Mouse (Mus musculus) gastrocnemius, adult 2 months (tissue): Measurements from ENCODE around the gene Fam118b. TPM values are rescaled to one million over a fixed set of nuclear protein-coding genes. Genes with fewer than 3 reads are reported as not detected.
A peak's percentile ranks its signal among the peaks of the same experiment; 100 is the strongest.

Experiments
- DNase-seq: peaks from one replicate; pipeline ENCODE4 v3.0.0; 2022
- H3K27ac ChIP-seq: fragments of 200-600 bp; 2 replicates; pipeline ENCODE4 v1.8.1; 2022; ENCODE audit warnings: mild to moderate bottlenecking
- H3K4me3 ChIP-seq: fragments of 200-600 bp; 2 replicates; pipeline ENCODE4 v1.8.1; 2022; ENCODE audit warnings: mild to moderate bottlenecking, moderate library complexity
- CTCF ChIP-seq: fragments of 200-600 bp; IDR thresholded peaks from 2 replicates; pipeline ENCODE4 v1.8.1; 2022; ENCODE audit warnings: antibody characterized with exemption, mild to moderate bottlenecking, moderate library complexity
- intact Hi-C: fragments of 180-260 bp; cut with DNase I; formaldehyde crosslinking; loops from one replicate; pipeline ENCODE4 v1.15.1; 2025
- long read RNA-seq, 2 experiments: library from polyadenylated mRNA; stranded (forward); transcript quantifications; one replicate each; pipeline ENCODE4 v2.0.0; 2021
- total RNA-seq, 2 experiments: library from RNA; stranded (reverse); gene quantifications; 2 replicates each; pipeline ENCODE4 v1.2.3; 2021

Fam118b gene
- 10 to 100 TPM; 24.3 to 29.8 TPM for total RNA-seq
- long read RNA-seq, experiment 1, partial matches to known transcripts, result 0 of 22 reads
- long read RNA-seq, experiment 1, other reads (novel, unspliced or antisense), result 18 of 22 reads
- long read RNA-seq, experiment 2, partial matches to known transcripts, result 1 of 14 reads
- long read RNA-seq, experiment 2, other reads (novel, unspliced or antisense), result 11 of 14 reads

DNA sequence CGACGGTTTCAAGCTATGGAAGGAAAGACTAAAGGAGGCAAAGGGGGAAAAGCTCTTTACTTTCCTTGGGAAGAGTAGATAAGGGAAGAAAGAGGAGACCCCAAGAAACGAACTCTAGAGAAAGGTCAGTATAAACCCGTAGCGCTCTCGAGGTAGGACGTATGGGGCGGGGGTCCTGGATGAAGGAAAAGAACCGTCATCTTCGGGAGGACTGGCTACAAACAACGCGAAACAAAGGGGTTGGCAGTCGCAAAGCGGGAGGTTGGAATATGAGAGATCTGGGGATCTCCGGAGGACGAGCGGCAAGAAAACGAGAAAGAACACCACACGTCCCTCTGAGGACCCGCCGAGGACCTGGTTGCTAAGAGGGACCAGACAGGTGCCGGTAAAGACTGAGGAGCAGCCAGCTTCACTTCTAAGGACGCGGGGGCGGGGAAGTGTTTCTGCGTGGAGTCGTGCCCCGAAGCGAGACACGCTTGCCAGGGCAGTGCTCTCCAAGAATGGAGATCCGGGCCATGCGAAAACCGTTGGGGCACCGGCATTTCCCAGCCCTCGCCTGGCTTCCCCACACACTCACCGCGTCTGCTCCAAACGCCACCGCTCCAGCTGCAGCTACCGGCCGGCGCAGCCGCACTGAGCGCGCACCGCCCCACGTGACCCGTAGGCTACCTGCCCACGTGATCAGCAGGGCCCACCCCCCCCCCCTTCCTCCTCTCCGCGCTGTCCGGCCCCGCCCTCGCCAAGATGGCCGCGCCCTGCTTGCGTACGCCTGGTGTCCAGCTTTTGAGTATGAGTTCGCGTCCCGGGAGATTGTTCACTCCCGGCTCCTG lies at the start of gene Fam118b, which contains the start of gene Rpusd4:
Fam118b (minus strand) TSS at position 660 of the 830 bp plus-strand sequence.
Rpusd4 (plus strand) TSS at position 720 of the 830 bp plus-strand sequence.
- intact Hi-C loops, result loop anchor here (5.0 kb wide), 2 partner anchors 55 to 150 kb away; partner anchors contain the start of genes Foxred1 and St3gal4
- DNase-seq, result peak; percentile 96
- Histone ChIP-seq H3K4me3 (peak within 1 kb of the TSS; percentile 74), H3K27ac (peak within 1 kb of the TSS; percentile 87)
- no peak for TF ChIP-seq CTCF

DNA sequence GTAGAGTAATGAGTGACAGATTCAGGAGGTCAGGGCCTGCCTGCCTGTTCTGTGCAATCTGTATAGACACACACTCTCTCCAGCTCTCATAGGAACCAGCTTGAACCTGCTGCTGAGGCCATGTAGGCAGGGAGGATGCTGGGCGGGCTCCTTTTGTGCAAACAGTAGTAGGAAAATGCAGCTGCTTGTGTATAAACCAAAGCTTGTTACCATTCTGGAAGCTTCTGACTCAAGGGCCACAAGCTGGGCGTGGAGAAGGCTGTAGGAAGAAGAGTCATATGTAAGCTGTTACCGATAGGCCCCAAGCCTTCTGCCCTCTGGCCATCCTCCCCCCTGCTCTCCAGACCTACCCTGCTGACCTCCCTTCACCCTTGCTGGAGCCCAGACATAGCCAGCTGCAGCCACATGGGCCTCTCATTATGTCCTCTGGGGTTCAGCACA lies 49.2 kb upstream of the Fam118b start:
- Histone ChIP-seq H3K27ac (no peak overlapping the region), H3K4me3 (no peak overlapping the region)
- no peak for DNase-seq
- no peak for TF ChIP-seq CTCF
- intact Hi-C loops, result no loop called here

DNA sequence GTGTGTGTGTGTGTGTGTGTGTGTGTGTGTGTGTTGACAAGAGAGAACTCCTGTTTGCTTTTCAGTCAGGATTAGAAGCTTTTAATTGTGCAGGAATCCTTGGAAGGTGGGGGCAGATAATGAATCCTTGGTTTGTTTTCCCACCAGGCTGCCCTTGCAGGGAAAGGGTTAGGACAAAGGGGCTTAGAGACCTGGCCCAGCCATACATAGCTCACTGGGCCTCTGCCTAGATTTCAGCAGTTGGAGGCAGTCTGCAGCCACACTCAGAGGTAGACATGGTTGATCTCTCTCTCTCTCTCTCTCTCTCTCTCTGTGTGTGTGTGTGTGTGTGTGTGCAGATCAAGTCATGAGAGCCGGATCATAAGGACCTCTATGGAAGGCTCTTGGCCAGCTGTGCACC lies 46.6 kb upstream of the Fam118b start:
- H3K4me3 ChIP-seq, result no peak overlapping the region
- no peak for TF ChIP-seq CTCF
- no peak overlapping the region for H3K27ac ChIP-seq
- intact Hi-C loops, result no loop called here
- no peak for DNase-seq

DNA sequence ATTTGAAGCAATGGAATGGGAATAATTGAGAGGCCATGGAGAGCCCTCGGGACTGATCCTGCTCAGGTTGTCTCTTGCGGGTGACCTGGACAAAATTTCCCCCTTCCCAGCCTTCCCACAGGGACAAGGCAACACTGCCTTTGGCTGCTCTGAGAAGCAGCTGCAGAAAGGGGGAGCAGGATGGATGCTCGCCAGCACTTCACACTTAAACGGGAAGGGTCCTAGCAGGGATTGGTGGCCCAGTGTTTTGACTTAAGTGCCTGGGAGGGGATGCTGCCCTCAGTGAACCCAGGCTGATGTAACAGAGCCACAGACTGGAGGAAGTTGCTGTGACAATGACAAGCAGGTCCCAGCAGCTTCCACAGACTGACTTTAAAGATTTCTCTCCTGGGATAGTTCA lies 46.0 kb upstream of the Fam118b start:
- Histone ChIP-seq H3K27ac (no peak overlapping the region), H3K4me3 (no peak overlapping the region)
- TF ChIP-seq CTCF, result no peak
- intact Hi-C loops, result no loop called here
- DNase-seq, result no peak

DNA sequence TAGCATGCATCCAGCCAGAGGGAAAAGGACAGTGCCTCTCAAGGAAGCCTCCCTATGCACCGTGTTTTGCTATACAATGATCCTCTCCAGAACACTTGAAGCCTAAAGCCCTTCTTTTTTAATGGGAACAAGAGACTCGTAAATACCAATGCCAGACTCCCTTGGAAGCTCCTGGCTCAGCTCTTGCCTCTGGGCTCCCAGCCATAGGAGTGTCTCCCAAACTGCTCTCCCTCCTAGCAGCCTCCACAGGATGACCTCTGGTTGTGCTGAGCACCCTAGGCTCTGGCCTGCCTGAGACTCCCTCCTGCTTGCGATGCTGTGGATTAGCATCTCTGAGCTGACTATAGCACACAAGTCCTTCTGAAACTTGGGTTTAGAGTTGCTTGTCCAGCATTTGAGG lies 44.9 kb upstream of the Fam118b start:
- Histone ChIP-seq H3K4me3 (no peak overlapping the region), H3K27ac (peak overlapping the region; percentile 51)
- intact Hi-C loops, result no loop called here
- no peak for TF ChIP-seq CTCF
- DNase-seq, result peak; percentile 78

DNA sequence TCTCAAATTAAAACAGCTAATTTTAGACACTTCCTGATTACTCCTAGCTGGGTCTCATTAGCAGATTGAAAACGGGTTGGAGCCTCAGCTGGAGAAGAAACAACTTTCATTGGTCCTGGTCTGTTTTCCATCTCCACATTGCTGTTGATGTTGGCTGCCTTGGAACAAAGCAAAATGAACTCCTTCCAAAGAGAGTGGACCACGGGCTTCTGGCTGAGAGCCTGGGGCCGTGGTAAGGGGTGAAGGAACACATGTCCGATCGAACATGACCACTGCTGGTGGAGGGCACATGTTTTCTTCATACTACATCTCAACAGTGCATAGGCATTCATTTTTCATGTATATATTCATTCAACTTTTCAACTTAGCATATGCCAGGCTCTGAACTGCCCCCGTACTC lies 42.8 kb upstream of the Fam118b start:
- no peak for DNase-seq
- no peak for TF ChIP-seq CTCF
- H3K4me3 ChIP-seq, result no peak overlapping the region
- H3K27ac ChIP-seq, result no peak overlapping the region
- intact Hi-C loops, result no loop called here

DNA sequence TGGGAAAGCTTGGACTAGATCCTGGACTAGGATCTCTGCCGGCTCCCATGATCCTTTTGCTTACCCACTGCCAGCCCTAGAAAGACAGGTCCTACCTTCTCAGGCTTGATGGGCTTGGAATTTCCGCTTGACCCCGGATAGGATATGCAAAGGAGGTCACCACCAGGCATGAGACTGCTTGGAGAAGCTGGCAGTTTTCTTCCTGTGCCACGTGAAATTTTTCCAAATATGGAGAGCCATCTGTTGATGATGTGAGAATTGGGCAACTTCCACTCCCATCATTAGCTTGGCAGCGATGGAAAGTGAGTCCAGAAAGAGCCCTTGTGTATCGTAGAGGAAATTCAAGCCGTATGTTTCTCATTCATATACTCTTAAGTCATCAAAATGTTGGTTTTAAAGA lies 39.9 kb upstream of the Fam118b start:
- DNase-seq, result no peak
- intact Hi-C loops, result no loop called here
- Histone ChIP-seq H3K4me3 (no peak overlapping the region), H3K27ac (no peak overlapping the region)
- no peak for TF ChIP-seq CTCF

DNA sequence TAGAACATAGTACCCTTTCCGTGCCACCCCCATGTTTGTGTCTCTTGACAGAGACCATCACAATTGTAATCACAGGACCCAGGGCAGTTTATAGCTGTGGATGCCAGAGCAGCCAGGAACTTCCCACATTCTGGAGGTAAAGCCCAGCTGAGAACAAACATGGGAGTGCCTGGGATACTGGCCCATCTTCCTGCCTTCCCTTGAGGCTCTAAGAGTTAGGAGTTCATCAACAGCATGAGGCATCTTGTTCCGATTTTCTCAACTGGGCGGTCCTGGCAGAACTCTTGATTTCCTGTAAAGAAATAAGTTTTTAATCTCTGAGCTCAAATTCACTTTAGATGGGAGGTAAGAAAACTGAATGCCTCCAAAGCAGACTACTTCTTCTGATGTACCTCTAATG lies 34.6 kb upstream of the Fam118b start:
- Histone ChIP-seq H3K27ac (no peak overlapping the region), H3K4me3 (no peak overlapping the region)
- TF ChIP-seq CTCF, result no peak
- peak; percentile 56 for DNase-seq
- intact Hi-C loops, result no loop called here

DNA sequence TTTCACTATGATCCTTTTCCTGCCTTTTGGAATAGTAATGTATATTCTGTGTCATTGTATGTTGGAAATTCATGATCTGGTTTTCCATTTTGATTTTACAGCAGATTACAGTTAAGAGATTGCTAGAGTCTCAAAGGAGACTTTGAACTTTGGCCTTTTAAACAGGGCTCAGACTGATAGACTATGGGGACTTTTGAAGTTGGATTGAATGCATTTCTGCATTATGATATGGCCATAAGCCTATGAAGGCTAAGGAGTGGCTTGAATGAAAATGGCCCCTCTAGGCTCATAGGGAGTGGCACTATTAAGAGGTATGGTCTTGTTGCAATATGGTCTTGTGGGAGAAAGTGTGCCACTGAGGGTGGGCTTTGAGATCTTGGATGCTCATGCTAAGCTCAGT lies 30.2 kb upstream of the Fam118b start:
- no peak for TF ChIP-seq CTCF
- Histone ChIP-seq H3K27ac (no peak overlapping the region), H3K4me3 (no peak overlapping the region)
- intact Hi-C loops, result no loop called here
- DNase-seq, result no peak

DNA sequence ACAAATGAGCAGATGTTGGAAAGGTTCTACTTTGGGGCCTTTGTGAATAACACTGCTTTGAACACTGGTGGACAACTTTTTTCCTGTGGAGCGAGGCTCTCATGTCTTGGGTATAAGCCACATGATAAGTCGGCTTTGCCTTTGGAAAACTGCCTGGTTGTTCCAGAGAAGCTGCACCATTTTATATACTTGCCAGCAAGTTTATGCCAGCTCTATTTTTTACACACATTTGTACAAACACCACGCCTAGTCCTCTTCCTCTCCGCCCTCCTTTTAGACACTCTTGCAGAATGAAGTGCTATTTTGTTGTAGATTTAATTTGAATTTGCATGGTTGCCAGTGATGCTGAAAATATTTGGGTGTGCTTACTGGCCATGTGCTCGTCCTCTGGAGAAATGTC lies 25.9 kb upstream of the Fam118b start:
- DNase-seq, result peak; percentile 29
- intact Hi-C loops, result no loop called here
- peak overlapping the region; percentile 52; the same call in 1 of the 2 replicates for H3K27ac ChIP-seq

DNA sequence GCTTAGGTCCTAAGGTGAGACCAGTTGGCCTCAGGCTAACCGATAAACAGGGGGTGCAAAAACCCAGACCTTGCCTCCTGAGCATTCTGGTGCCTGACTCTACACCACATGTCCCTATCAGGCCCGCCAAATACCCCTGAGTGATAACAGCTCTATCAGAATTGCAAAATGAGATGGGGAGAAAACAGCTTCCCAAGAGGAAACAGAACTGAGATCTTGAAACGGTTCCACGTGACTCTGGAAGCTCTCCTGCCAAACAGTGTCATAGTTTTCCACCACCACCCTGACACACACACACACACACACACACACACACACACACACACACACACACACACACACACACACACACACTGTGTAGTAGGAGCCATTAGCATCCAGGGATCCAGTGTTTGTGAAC lies 23.3 kb upstream of the Fam118b start:
- no peak for TF ChIP-seq CTCF
- Histone ChIP-seq H3K27ac (no peak overlapping the region), H3K4me3 (no peak overlapping the region)
- intact Hi-C loops, result no loop called here
- no peak for DNase-seq

More for the DNA sequence above, 25.9 kb upstream of the Fam118b start:
- TF ChIP-seq CTCF, result no peak
- H3K4me3 ChIP-seq, result no peak overlapping the region

DNA sequence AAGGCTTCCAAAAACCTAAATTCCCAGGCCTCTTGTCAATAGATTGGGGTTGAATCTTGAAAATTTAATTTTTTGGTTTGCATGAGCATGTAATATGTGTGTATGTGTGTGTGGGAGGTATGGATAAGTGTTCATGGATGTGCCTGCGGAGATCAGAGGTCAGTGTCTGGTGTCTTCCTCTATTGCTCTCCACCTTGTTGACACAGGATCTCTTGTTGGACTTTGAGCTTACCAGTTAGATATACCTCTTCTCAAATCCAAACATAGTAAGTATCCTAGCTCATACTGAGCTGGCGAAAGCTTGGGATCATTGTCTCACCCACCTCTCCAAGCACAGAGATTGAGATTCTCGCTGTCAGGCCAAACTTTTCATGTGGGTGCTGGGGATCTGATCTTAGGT lies 22.8 kb upstream of the Fam118b start:
- no peak for TF ChIP-seq CTCF
- Histone ChIP-seq H3K4me3 (no peak overlapping the region), H3K27ac (no peak overlapping the region)
- DNase-seq, result no peak
- intact Hi-C loops, result no loop called here

DNA sequence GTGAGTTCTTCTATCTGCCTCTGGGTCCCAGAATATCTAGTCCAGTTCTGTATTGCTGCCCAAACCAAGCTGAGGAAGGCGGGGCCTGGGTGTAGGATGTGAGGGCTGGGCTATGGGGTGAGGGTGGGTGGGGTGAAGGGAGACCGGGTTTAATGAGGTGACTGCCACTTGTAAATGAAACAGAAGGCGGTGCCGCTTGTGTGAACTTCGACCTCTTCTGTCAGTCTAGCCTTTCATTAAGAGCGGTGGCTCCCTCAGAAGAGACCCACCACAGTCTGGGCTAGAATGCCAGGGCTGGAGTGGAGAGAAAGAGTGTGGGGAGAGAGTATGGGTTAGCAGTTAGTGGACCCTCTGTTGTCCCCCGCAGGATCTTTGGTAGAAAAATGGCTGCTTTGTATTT lies 22.4 kb upstream of the Fam118b start:
- Histone ChIP-seq H3K27ac (no peak overlapping the region), H3K4me3 (no peak overlapping the region)
- intact Hi-C loops, result no loop called here
- no peak for DNase-seq
- TF ChIP-seq CTCF, result no peak
